In the genomic region with DNA sequence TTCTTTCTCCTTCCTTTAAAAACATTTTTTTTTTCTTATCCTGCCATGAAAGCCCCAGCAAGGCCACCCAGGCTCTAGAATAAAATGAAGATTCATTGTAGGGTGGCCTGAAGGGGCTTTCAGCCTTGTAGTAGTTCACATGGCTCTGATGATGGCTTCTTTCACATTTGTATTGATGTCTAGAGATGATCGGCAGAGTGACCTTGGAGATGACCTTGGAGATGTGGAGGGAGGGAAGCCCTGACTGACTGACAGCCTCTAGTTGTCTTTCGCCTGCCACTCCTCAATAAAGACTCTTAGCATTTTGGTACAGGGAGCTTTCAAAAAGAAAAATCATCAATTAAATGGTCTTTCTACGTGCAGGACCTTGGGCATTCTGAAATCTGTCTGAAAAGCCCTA, we compare ENCODE assay signal across 22 mouse cellular contexts.
DNase-seq lines count a peak whose midpoint lies in the region; ATAC-seq and TF ChIP-seq lines count a peak whose summit lies in the region.
"Had no signal": no experiment of that assay in that cellular context is flagged by ENCODE, and none has a peak within 500 bp of the region (broad histone marks: within the 10 kb centered on the region; RNA-seq: fewer than 3 reads in every experiment).

No protein-coding gene starts in this region.

- no peak overlapping the region for H3K4me2 ChIP-seq in neural tube, embryonic 13.5 days
- H3K4me2 ChIP-seq in hindbrain, embryonic 11.5 days (replicated peaks; ENCODE audit: low read depth, low read length): no peak overlapping the region
- no peak overlapping the region for H3K4me2 ChIP-seq in midbrain, embryonic 14.5 days (ENCODE audit: low read length)
- H3K4me2 ChIP-seq: forebrain, embryonic 13.5 days had no signal

- peak overlapping the region; percentile 30 for H3K27ac ChIP-seq in neural tube, embryonic 13.5 days (replicated peaks)
- peak overlapping the region; percentile 30; the same call in 1 of the 2 replicates for H3K27ac ChIP-seq in hindbrain, embryonic 11.5 days (ENCODE audit: low read depth, low read length)
- H3K27ac ChIP-seq in midbrain, embryonic 14.5 days (replicated peaks; ENCODE audit: low read depth, low read length): peak overlapping the region; percentile 39; the same call in 1 of the 2 replicates
- no peak overlapping the region for H3K27ac ChIP-seq in gastrocnemius, adult 2 months
- H3K27ac ChIP-seq: forebrain, embryonic 13.5 days; limb, embryonic 10.5 days; stomach, postnatal 0 days had no signal

- peaks cover 31% of the 10 kb centered on the region for H3K4me1 ChIP-seq in neural tube, embryonic 13.5 days (replicated peaks)
- peaks cover 4% of the 10 kb centered on the region; the same call in 1 of the 2 replicates for H3K4me1 ChIP-seq in hindbrain, embryonic 11.5 days (replicated peaks; ENCODE audit: control insufficient read depth, insufficient read depth, low read length)
- H3K4me1 ChIP-seq in midbrain, embryonic 14.5 days (ENCODE audit: control insufficient read depth, insufficient read depth, low read length): peaks cover 16% of the 10 kb centered on the region

- H3K9ac ChIP-seq in neural tube, embryonic 13.5 days: no peak overlapping the region
- H3K9ac ChIP-seq in hindbrain, embryonic 11.5 days (ENCODE audit: low read depth, low read length): no peak overlapping the region
- H3K9ac ChIP-seq in midbrain, embryonic 14.5 days (replicated peaks; ENCODE audit: low read length): no peak overlapping the region
- H3K9ac ChIP-seq: forebrain, embryonic 13.5 days; liver, postnatal 0 days had no signal

- intact Hi-C loops in gastrocnemius, adult 2 months (cut with DNase I): no loop called here
- intact Hi-C loops in heart, postnatal 10 days (cut with DNase I): no loop called here

- no peak for ATAC-seq in neural tube, embryonic 13.5 days (ENCODE audit: low read depth)
- no peak for ATAC-seq in hindbrain, embryonic 11.5 days (ENCODE audit: low FRiP score)
- no peak for ATAC-seq in midbrain, embryonic 14.5 days (ENCODE audit: low FRiP score, low TSS enrichment)
- ATAC-seq: forebrain, embryonic 13.5 days; liver, postnatal 0 days had no signal

- no peaks in the 10 kb centered on the region for H3K27me3 ChIP-seq in neural tube, embryonic 13.5 days
- H3K27me3 ChIP-seq in hindbrain, embryonic 11.5 days (ENCODE audit: control insufficient read depth, insufficient read depth, low read length): no peaks in the 10 kb centered on the region
- no peaks in the 10 kb centered on the region for H3K27me3 ChIP-seq in midbrain, embryonic 14.5 days (ENCODE audit: control insufficient read depth, insufficient read depth, low read length)
- H3K27me3 ChIP-seq: forebrain, embryonic 13.5 days had no signal

- H3K4me3 ChIP-seq in neural tube, embryonic 13.5 days: no peak overlapping the region
- no peak overlapping the region for H3K4me3 ChIP-seq in hindbrain, embryonic 11.5 days (ENCODE audit: low read depth, low read length)
- no peak overlapping the region for H3K4me3 ChIP-seq in midbrain, embryonic 14.5 days (replicated peaks; ENCODE audit: low read depth, low read length)
- no peak overlapping the region for H3K4me3 ChIP-seq in gastrocnemius, adult 2 months
- H3K4me3 ChIP-seq: erythroblast, embryonic 14.5 days; forebrain, embryonic 13.5 days; limb, embryonic 10.5 days; myocyte had no signal

- no peaks in the 10 kb centered on the region for H3K9me3 ChIP-seq in neural tube, embryonic 13.5 days
- H3K9me3 ChIP-seq in hindbrain, embryonic 11.5 days (ENCODE audit: control insufficient read depth, low read length): no peaks in the 10 kb centered on the region
- no peaks in the 10 kb centered on the region for H3K9me3 ChIP-seq in midbrain, embryonic 14.5 days (ENCODE audit: control insufficient read depth, low read length)
- H3K9me3 ChIP-seq: forebrain, embryonic 13.5 days; limb, embryonic 10.5 days had no signal

- no peak for TF ChIP-seq CTCF in gastrocnemius, adult 2 months (IDR thresholded peaks at IDR 0.05)

- no peak for DNase-seq in neural tube, embryonic 10.5 days (ENCODE audit: extremely low spot score, low spot score)
- no peak for DNase-seq in hindbrain, embryonic 11.5 days (ENCODE audit: low spot score)
- no peak for DNase-seq in midbrain, embryonic 14.5 days
- DNase-seq in gastrocnemius, adult 2 months: no peak
- DNase-seq in heart, postnatal 10 days: no peak
- no peak for DNase-seq in urinary bladder, postnatal 4 days (ENCODE audit: low spot score in 2 of 2)
- DNase-seq: adrenal gland, postnatal 25 days; cerebellum, adult 2 months; cerebellum, postnatal 36 days; gastrocnemius, postnatal 25 days; kidney, adult 2 months; kidney, postnatal 10 days; liver, postnatal 0 days; lung, postnatal 10 days; right cerebral cortex, adult 18-20 months had no signal

- 28% methylated on average over 3 of the region's 3 CpGs for WGBS in neural tube, embryonic 13.5 days
- 33% methylated on average over 3 of the region's 3 CpGs for WGBS in hindbrain, embryonic 11.5 days
- WGBS in midbrain, embryonic 14.5 days: 49% methylated on average over 3 of the region's 3 CpGs

- H3K36me3 ChIP-seq in neural tube, embryonic 13.5 days: no peaks in the 10 kb centered on the region
- H3K36me3 ChIP-seq in hindbrain, embryonic 11.5 days (ENCODE audit: control insufficient read depth, insufficient read depth, low read length): no peaks in the 10 kb centered on the region
- no peaks in the 10 kb centered on the region for H3K36me3 ChIP-seq in midbrain, embryonic 14.5 days (ENCODE audit: control insufficient read depth, insufficient read depth, low read length)
- H3K36me3 ChIP-seq: G1E had no signal
